Mouse (Mus musculus): Measurements from ENCODE around the gene Stpg3. TPM values are rescaled to one million over a fixed set of nuclear protein-coding genes. Genes with fewer than 3 reads are reported as not detected.

Gene Stpg3
- polyA plus RNA-seq, 1 experiment from 2014 or later = not detected

- 83% methylated on average over 10 of the region's 10 CpGs for WGBS
- Histone ChIP-seq H3K4me3 (no peak within 1 kb of the TSS), H3K9ac (no peak within 1 kb of the TSS), H3K27ac (no peak within 1 kb of the TSS; the same call in 1 of the 2 replicates), H3K4me2 (no peak within 1 kb of the TSS), H3K4me1 (peaks cover 15% of the 10 kb centered on the region), H3K36me3 (peaks cover 47% of the 10 kb centered on the region), H3K9me3 (no peaks in the 10 kb centered on the region), H3K27me3 (peaks cover 26% of the 10 kb centered on the region)
- ATAC-seq (ENCODE audit: insufficient number of reproducible peaks, low FRiP score, low TSS enrichment, low read depth) = no peak
Measured at GRCm38 (mm10) chr2:25246183-25247072, 32.0 kb upstream of the Stpg3 start, which contains the start of gene AL732309.1. Gene AL732309.1, minus strand, starts transcription at chr2:25246863.

- ATAC-seq (ENCODE audit: insufficient number of reproducible peaks, low FRiP score, low TSS enrichment, low read depth) = no peak
- WGBS = 84% methylated on average over 4 of the region's 4 CpGs
Measured at GRCm38 (mm10) chr2:25244144-25244543, 29.7 kb upstream of the Stpg3 start.

GRCm38 (mm10) chr2:25243342-25243741 lies 28.9 kb upstream of the Stpg3 start:
- Histone ChIP-seq H3K9me3 (no peaks in the 10 kb centered on the region), H3K36me3 (peaks cover 21% of the 10 kb centered on the region), H3K4me3 (no peak overlapping the region), H3K27ac (no peak overlapping the region), H3K4me1 (peaks cover 28% of the 10 kb centered on the region), H3K4me2 (no peak overlapping the region), H3K27me3 (peaks cover 35% of the 10 kb centered on the region), H3K9ac (no peak overlapping the region)
- WGBS = 75% methylated on average over 8 of the region's 8 CpGs
- ATAC-seq (ENCODE audit: insufficient number of reproducible peaks, low FRiP score, low TSS enrichment, low read depth) = no peak

More at GRCm38 (mm10) chr2:25244144-25244543, 29.7 kb upstream of the Stpg3 start:
- Histone ChIP-seq H3K4me2 (no peak overlapping the region), H3K4me3 (no peak overlapping the region), H3K27ac (no peak overlapping the region), H3K36me3 (peaks cover 29% of the 10 kb centered on the region), H3K27me3 (peaks cover 35% of the 10 kb centered on the region), H3K4me1 (peaks cover 28% of the 10 kb centered on the region), H3K9ac (no peak overlapping the region), H3K9me3 (no peaks in the 10 kb centered on the region)

GRCm38 (mm10) chr2:25242101-25242506 lies 27.7 kb upstream of the Stpg3 start, which contains the start of the genes Rnf208 and Cysrt1:
Gene Rnf208, plus strand, starts transcription at chr2:25242255.
Gene Cysrt1, minus strand, starts transcription at chr2:25242452.
- Histone ChIP-seq H3K4me2 (peak within 1 kb of the TSS; percentile 97), H3K36me3 (peaks cover 11% of the 10 kb centered on the region), H3K4me1 (peaks cover 28% of the 10 kb centered on the region), H3K9ac (peak within 1 kb of the TSS; percentile 37; the same call in 1 of the 2 replicates), H3K4me3 (peak within 1 kb of the TSS; percentile 53), H3K27ac (peak within 1 kb of the TSS; percentile 73), H3K27me3 (peaks cover 35% of the 10 kb centered on the region), H3K9me3 (no peaks in the 10 kb centered on the region)
- WGBS = under 1% methylated on average over 40 of the region's 59 CpGs
- no peak for ATAC-seq (ENCODE audit: insufficient number of reproducible peaks, low FRiP score, low TSS enrichment, low read depth)

GRCm38 (mm10) chr2:25241438-25241775 lies 27.0 kb upstream of the Stpg3 start:
- no peak overlapping the region; the same call in 1 of the 2 replicates for H3K27ac ChIP-seq
- H3K9ac ChIP-seq = no peak overlapping the region
- peak overlapping the region; percentile 53 for H3K4me3 ChIP-seq
- peaks cover 28% of the 10 kb centered on the region for H3K4me1 ChIP-seq
- H3K4me2 ChIP-seq = peak overlapping the region; percentile 97
- WGBS = 14% methylated on average over 6 of the region's 6 CpGs
- ATAC-seq (ENCODE audit: insufficient number of reproducible peaks, low FRiP score, low TSS enrichment, low read depth) = no peak
- H3K36me3 ChIP-seq = peaks cover 10% of the 10 kb centered on the region
- H3K27me3 ChIP-seq = peaks cover 36% of the 10 kb centered on the region
- H3K9me3 ChIP-seq = no peaks in the 10 kb centered on the region

GRCm38 (mm10) chr2:25240723-25241437 lies 26.4 kb upstream of the Stpg3 start:
- Histone ChIP-seq H3K9ac (0 out of 2 replicates have a peak overlapping the region, but pooled peaks have one; percentile 21), H3K27me3 (peaks cover 42% of the 10 kb centered on the region), H3K36me3 (peaks cover 5% of the 10 kb centered on the region), H3K9me3 (no peaks in the 10 kb centered on the region), H3K4me1 (peaks cover 28% of the 10 kb centered on the region), H3K4me3 (peak overlapping the region; percentile 53), H3K27ac (peak overlapping the region; percentile 73), H3K4me2 (peak overlapping the region; percentile 97)
- peak; percentile 79 for ATAC-seq (ENCODE audit: insufficient number of reproducible peaks, low FRiP score, low TSS enrichment, low read depth)
- WGBS = 1% methylated on average over 29 of the region's 29 CpGs

GRCm38 (mm10) chr2:25240310-25240709 lies 25.9 kb upstream of the Stpg3 start:
- H3K9me3 ChIP-seq = no peaks in the 10 kb centered on the region
- peak overlapping the region; percentile 73 for H3K27ac ChIP-seq
- H3K4me2 ChIP-seq = peak overlapping the region; percentile 97
- peaks cover 28% of the 10 kb centered on the region for H3K4me1 ChIP-seq
- H3K36me3 ChIP-seq = peaks cover 3% of the 10 kb centered on the region; the same call in 1 of the 2 replicates
- peak overlapping the region; percentile 53 for H3K4me3 ChIP-seq
- 0 out of 2 replicates have a peak overlapping the region, but pooled peaks have one; percentile 21 for H3K9ac ChIP-seq
- 53% methylated on average over 8 of the region's 8 CpGs for WGBS
- ATAC-seq (ENCODE audit: insufficient number of reproducible peaks, low FRiP score, low TSS enrichment, low read depth) = no peak
- H3K27me3 ChIP-seq = peaks cover 47% of the 10 kb centered on the region

GRCm38 (mm10) chr2:25239766-25240165 lies 25.3 kb upstream of the Stpg3 start:
- no peak for ATAC-seq (ENCODE audit: insufficient number of reproducible peaks, low FRiP score, low TSS enrichment, low read depth)
- WGBS = 80% methylated on average over 3 of the region's 3 CpGs

GRCm38 (mm10) chr2:25238106-25238505 lies 23.7 kb upstream of the Stpg3 start:
- no peak overlapping the region for H3K9ac ChIP-seq
- H3K4me2 ChIP-seq = no peak overlapping the region
- peaks cover 28% of the 10 kb centered on the region for H3K4me1 ChIP-seq
- H3K27me3 ChIP-seq = peaks cover 49% of the 10 kb centered on the region
- no peaks in the 10 kb centered on the region for H3K9me3 ChIP-seq
- no peak overlapping the region for H3K27ac ChIP-seq
- H3K4me3 ChIP-seq = no peak overlapping the region
- ATAC-seq (ENCODE audit: insufficient number of reproducible peaks, low FRiP score, low TSS enrichment, low read depth) = no peak
- H3K36me3 ChIP-seq = no peaks in the 10 kb centered on the region

More at GRCm38 (mm10) chr2:25239766-25240165, 25.3 kb upstream of the Stpg3 start:
- Histone ChIP-seq H3K4me2 (no peak overlapping the region), H3K9ac (no peak overlapping the region), H3K4me3 (0 out of 2 replicates have a peak overlapping the region, but pooled peaks have one; percentile 7), H3K4me1 (peaks cover 28% of the 10 kb centered on the region), H3K9me3 (no peaks in the 10 kb centered on the region), H3K27ac (no peak overlapping the region), H3K27me3 (peaks cover 49% of the 10 kb centered on the region), H3K36me3 (no peaks in the 10 kb centered on the region)

GRCm38 (mm10) chr2:25237522-25237921 lies 23.1 kb upstream of the Stpg3 start:
- H3K4me3 ChIP-seq = no peak overlapping the region
- H3K4me1 ChIP-seq = peaks cover 24% of the 10 kb centered on the region
- no peak overlapping the region; the same call in 1 of the 2 replicates for H3K27ac ChIP-seq
- WGBS = 62% methylated on average over 4 of the region's 4 CpGs
- no peak for ATAC-seq (ENCODE audit: insufficient number of reproducible peaks, low FRiP score, low TSS enrichment, low read depth)
- peaks cover 48% of the 10 kb centered on the region for H3K27me3 ChIP-seq
- H3K9ac ChIP-seq = no peak overlapping the region
- H3K36me3 ChIP-seq = no peaks in the 10 kb centered on the region
- H3K4me2 ChIP-seq = no peak overlapping the region
- no peaks in the 10 kb centered on the region for H3K9me3 ChIP-seq

- Histone ChIP-seq H3K27me3 (peaks cover 41% of the 10 kb centered on the region), H3K9me3 (no peaks in the 10 kb centered on the region), H3K27ac (no peak within 1 kb of the TSS; the same call in 1 of the 2 replicates), H3K4me1 (peaks cover 15% of the 10 kb centered on the region), H3K4me2 (no peak within 1 kb of the TSS), H3K36me3 (no peaks in the 10 kb centered on the region), H3K9ac (0 out of 2 replicates have a peak within 1 kb of the TSS, but pooled peaks have one; percentile 7), H3K4me3 (no peak within 1 kb of the TSS)
- no peak for ATAC-seq (ENCODE audit: insufficient number of reproducible peaks, low FRiP score, low TSS enrichment, low read depth)
- WGBS = 38% methylated on average over 8 of the region's 8 CpGs
Measured at GRCm38 (mm10) chr2:25236614-25237013, 22.2 kb upstream of the Stpg3 start, which contains the start of gene Rnf224. Gene Rnf224, minus strand, starts transcription at chr2:25236787.

All from limb, embryonic 15.5 days (tissue).